Mouse (Mus musculus) erythroblast, embryonic 14.5 days (primary cell): ENCODE data around the gene Fam120b.

ENCODE experiments used
- GATA1 ChIP-seq: IDR thresholded peaks from 2 replicates; pipeline ENCODE4 v1.6.1; 2012; ENCODE audit warnings: low read length, inconsistent platforms, mixed read lengths
- TAL1 ChIP-seq: IDR thresholded peaks from 3 replicates; pipeline ENCODE4 v1.6.1; 2012; ENCODE audit warnings: low read length, inconsistent platforms, mixed read lengths

DNA sequence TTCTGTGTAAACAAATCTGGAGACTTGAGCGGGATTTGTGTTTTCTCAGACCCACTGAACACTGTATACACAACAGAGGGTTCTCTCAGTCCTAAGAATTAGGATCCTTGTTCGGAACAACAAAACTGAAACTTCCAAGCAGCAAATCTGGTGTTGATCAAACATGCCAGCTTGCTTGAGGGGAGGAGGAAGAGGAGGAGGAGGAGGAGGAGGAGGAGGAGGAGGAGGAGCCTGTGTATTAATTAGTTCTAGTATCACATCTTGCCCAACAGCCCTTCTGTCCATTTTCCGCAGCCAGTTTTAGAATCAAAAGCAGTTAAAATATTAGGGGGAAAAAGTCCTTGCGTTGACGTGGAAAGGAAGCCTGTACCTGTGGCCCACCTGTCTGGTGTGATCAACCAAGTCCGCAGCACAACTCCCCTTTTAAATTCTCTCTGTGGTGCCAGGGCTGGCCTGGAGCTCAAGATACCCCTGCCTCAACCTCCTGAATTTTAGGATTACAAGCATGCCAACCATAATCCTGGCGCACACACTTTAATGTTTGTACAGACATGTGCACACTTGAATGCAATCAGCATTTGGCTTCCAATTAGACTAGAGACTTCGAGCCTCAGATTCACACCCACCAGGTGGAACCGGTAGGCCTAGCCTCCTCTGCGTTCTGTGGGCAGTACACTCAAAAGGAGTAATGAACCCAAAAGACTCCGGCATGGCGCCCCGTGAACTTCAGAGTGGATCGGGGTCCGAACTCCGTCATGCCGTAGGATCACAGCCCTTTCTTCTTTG, 16.1 kb upstream of the Fam120b start:
- TF ChIP-seq GATA1 (no peak), TAL1 (no peak)
